Mouse (Mus musculus): Measurements from ENCODE around the gene Tubb4b. TPM values are rescaled to one million over a fixed set of nuclear protein-coding genes. Genes with fewer than 3 reads are reported as not detected.
A peak's percentile ranks its signal among the peaks of the same experiment; 100 is the strongest.

Tubb4b gene
- polyA plus RNA-seq, 1 experiment from 2014 or later: 416 TPM

GRCm38 (mm10) chr2:25180973-25181890, 43.3 kb downstream of the Tubb4b start:
- no peaks in the 10 kb centered on the region for H3K36me3 ChIP-seq
- peak overlapping the region; percentile 91 for H3K27ac ChIP-seq
- peaks cover 72% of the 10 kb centered on the region for H3K4me1 ChIP-seq
- no peaks in the 10 kb centered on the region for H3K9me3 ChIP-seq (replicated peaks)
- peak overlapping the region; percentile 79 for H3K9ac ChIP-seq
- peaks cover 4% of the 10 kb centered on the region; the same call in 1 of the 2 replicates for H3K27me3 ChIP-seq
- ATAC-seq (ENCODE audit: low FRiP score): peak; percentile 21
- H3K4me3 ChIP-seq: peak overlapping the region; percentile 74
- 1% methylated on average over 100 of the region's 100 CpGs for WGBS
- peak overlapping the region; percentile 73 for H3K4me2 ChIP-seq (replicated peaks)

DNA sequence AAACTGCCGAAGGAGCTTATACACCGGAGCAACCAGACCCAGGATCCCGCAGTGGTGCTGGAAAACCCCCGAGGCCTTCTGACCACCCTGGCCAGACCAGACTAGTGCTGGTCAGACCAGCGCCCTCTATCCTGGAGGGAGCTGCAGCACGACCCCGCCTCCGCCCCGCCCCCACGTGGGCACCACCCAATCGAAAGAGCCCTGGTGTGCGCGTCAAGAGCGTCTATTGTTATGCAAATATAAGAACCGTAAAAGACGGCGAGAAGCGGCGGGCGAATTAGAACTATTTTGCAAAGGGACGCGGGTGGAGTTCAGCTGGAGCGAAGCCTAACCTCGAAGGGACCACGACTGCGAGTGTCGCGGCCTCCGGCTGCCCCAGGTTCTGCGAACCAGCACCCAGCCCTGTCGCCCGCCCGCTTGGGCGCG, 44.0 kb downstream of the Tubb4b start, which contains the start of gene Nrarp:
TSS of gene Nrarp (plus strand) at position 281 of the 426 bp plus-strand sequence.
- Histone ChIP-seq H3K9ac (peak within 1 kb of the TSS; percentile 79), H3K4me3 (peak within 1 kb of the TSS; percentile 74), H3K36me3 (no peaks in the 10 kb centered on the region), H3K27ac (peak within 1 kb of the TSS; percentile 91), H3K4me1 (peaks cover 77% of the 10 kb centered on the region), H3K9me3 (replicated peaks) (no peaks in the 10 kb centered on the region), H3K27me3 (peaks cover 4% of the 10 kb centered on the region; the same call in 1 of the 2 replicates), H3K4me2 (replicated peaks) (peak within 1 kb of the TSS; percentile 73)
- ATAC-seq (ENCODE audit: low FRiP score): peak; percentile 87
- under 1% methylated on average over 35 of the region's 35 CpGs for WGBS

GRCm38 (mm10) chr2:25179566-25180217, 44.8 kb downstream of the Tubb4b start:
- ATAC-seq (ENCODE audit: low FRiP score): no peak
- H3K4me3 ChIP-seq: peak overlapping the region; percentile 74
- H3K9me3 ChIP-seq (replicated peaks): no peaks in the 10 kb centered on the region
- peak overlapping the region; percentile 79 for H3K9ac ChIP-seq
- no peaks in the 10 kb centered on the region for H3K36me3 ChIP-seq
- 32% methylated on average over 15 of the region's 15 CpGs for WGBS
- H3K4me1 ChIP-seq: peaks cover 75% of the 10 kb centered on the region
- H3K4me2 ChIP-seq (replicated peaks): peak overlapping the region; percentile 73
- H3K27ac ChIP-seq: peak overlapping the region; percentile 91
- H3K27me3 ChIP-seq: peaks cover 7% of the 10 kb centered on the region; the same call in 1 of the 2 replicates

DNA sequence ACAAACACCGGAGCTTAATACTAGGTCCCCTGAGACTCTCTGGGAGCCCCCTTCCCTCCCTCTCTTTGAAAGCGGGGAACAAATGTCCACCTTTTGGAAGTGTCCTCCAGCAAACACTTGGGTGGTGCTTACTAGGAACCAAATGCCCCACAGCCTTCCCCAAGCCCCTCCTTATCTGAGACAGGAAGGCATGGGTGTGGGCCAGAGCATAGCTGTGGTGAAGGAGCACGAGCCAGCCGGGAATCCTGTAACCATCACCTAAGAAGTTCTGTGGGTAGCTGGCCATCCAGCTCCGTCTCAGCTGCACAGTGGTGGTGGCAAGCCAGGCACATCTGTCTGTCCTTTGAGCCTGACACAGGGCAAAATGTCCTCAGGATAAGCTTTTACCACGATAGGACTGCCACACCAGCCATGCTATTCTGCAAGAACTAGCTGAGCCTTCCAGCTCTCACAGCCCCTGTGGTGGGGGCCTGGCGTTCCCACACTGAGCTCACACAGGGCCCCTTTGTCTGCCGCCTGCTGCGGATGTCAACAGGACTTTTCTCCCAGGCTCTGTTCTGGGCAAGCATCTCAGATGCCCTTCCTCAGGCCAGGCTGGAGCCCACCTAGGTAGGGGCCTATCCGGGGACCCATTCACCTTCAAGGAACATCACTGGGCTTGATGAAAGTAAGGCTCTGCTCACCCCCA, 46.1 kb downstream of the Tubb4b start:
- Histone ChIP-seq H3K4me2 (replicated peaks) (peak overlapping the region; percentile 43), H3K9ac (peak overlapping the region; percentile 49), H3K4me1 (peaks cover 64% of the 10 kb centered on the region), H3K27me3 (peaks cover 7% of the 10 kb centered on the region; the same call in 1 of the 2 replicates), H3K36me3 (no peaks in the 10 kb centered on the region), H3K9me3 (replicated peaks) (no peaks in the 10 kb centered on the region), H3K4me3 (no peak overlapping the region), H3K27ac (peak overlapping the region; percentile 85)
- no peak for ATAC-seq (ENCODE audit: low FRiP score)
- 24% methylated on average over 10 of the region's 10 CpGs for WGBS

- Histone ChIP-seq H3K4me2 (replicated peaks) (peak overlapping the region; percentile 43), H3K27ac (peak overlapping the region; percentile 85), H3K27me3 (peaks cover 7% of the 10 kb centered on the region; the same call in 1 of the 2 replicates), H3K36me3 (no peaks in the 10 kb centered on the region), H3K9ac (peak overlapping the region; percentile 49; the same call in 1 of the 2 replicates), H3K4me3 (peak overlapping the region; percentile 2), H3K4me1 (peaks cover 60% of the 10 kb centered on the region), H3K9me3 (replicated peaks) (no peaks in the 10 kb centered on the region)
- WGBS: under 1% methylated on average over 6 of the region's 6 CpGs
- ATAC-seq (ENCODE audit: low FRiP score): peak; percentile 26
Measured at GRCm38 (mm10) chr2:25177685-25178084, 46.8 kb downstream of the Tubb4b start.

- Histone ChIP-seq H3K27me3 (peaks cover 7% of the 10 kb centered on the region; the same call in 1 of the 2 replicates), H3K4me2 (replicated peaks) (peak overlapping the region; percentile 43), H3K9ac (peak overlapping the region; percentile 49), H3K4me3 (peak overlapping the region; percentile 2), H3K36me3 (no peaks in the 10 kb centered on the region), H3K4me1 (peaks cover 62% of the 10 kb centered on the region), H3K27ac (peak overlapping the region; percentile 85), H3K9me3 (replicated peaks) (no peaks in the 10 kb centered on the region)
- WGBS: 28% methylated on average over 4 of the region's 4 CpGs
- no peak for ATAC-seq (ENCODE audit: low FRiP score)
Measured at GRCm38 (mm10) chr2:25177076-25177475, 47.4 kb downstream of the Tubb4b start.

GRCm38 (mm10) chr2:25176573-25176972, 47.9 kb downstream of the Tubb4b start:
- H3K27me3 ChIP-seq: peaks cover 7% of the 10 kb centered on the region; the same call in 1 of the 2 replicates
- H3K4me1 ChIP-seq: peaks cover 61% of the 10 kb centered on the region
- WGBS: 59% methylated on average over 6 of the region's 6 CpGs
- H3K4me3 ChIP-seq: peak overlapping the region; percentile 2; the same call in 1 of the 2 replicates
- H3K9ac ChIP-seq: 0 out of 2 replicates have a peak overlapping the region, but pooled peaks have one; percentile 49
- H3K27ac ChIP-seq: 0 out of 2 replicates have a peak overlapping the region, but pooled peaks have one; percentile 12
- peak overlapping the region; percentile 43 for H3K4me2 ChIP-seq (replicated peaks)
- no peaks in the 10 kb centered on the region for H3K9me3 ChIP-seq (replicated peaks)
- H3K36me3 ChIP-seq: no peaks in the 10 kb centered on the region
- no peak for ATAC-seq (ENCODE audit: low FRiP score)

GRCm38 (mm10) chr2:25175690-25176078, 48.8 kb downstream of the Tubb4b start:
- H3K4me1 ChIP-seq: peaks cover 64% of the 10 kb centered on the region
- 86% methylated on average over 4 of the region's 4 CpGs for WGBS
- no peak overlapping the region for H3K27ac ChIP-seq
- no peak overlapping the region for H3K4me3 ChIP-seq
- H3K9ac ChIP-seq: no peak overlapping the region
- H3K27me3 ChIP-seq: peaks cover 7% of the 10 kb centered on the region; the same call in 1 of the 2 replicates
- H3K4me2 ChIP-seq (replicated peaks): no peak overlapping the region
- H3K9me3 ChIP-seq (replicated peaks): no peaks in the 10 kb centered on the region
- H3K36me3 ChIP-seq: no peaks in the 10 kb centered on the region
- ATAC-seq (ENCODE audit: low FRiP score): no peak

DNA sequence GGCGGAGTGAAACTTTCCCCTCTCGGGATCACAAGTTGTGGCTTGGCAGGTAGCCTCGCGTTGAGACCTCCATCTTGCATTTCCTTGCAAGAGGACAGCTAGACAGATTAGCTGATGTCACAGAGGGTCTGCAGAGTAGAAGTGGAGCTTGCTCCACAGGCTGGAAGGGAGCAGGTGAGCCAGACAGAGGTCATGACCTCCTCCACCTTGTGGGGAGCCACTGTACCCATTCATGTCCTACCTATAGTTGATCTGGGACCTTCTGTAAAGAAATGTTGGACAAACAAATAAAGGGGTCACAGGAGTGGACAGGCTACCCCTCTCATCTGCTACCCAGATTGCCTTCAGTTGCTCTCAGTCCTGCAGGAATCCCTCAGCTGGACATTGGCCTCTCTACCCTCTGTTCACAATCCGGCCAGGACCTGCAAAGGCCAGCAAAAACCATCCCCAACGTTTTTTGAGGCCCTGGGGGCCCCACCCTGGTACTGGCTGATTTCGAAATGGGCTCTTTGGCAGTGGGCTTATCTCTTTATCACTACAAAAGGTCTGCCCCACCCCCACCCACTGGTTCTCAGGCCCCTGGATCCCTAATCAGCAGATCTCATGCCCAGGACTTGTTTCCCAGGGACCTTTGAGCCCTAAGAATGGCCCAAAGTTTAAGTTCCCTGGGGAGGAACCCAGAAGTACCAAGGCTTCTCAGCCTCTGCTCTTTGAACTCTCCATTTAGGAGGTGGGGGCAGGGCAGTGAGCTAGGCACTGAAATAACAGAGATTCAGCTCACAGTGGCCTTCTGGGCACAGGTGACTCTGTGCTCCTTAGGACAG, 49.4 kb downstream of the Tubb4b start:
- H3K9me3 ChIP-seq (replicated peaks): no peaks in the 10 kb centered on the region
- H3K27me3 ChIP-seq: peaks cover 7% of the 10 kb centered on the region; the same call in 1 of the 2 replicates
- no peak overlapping the region for H3K9ac ChIP-seq
- H3K36me3 ChIP-seq: no peaks in the 10 kb centered on the region
- H3K27ac ChIP-seq: no peak overlapping the region
- no peak overlapping the region for H3K4me3 ChIP-seq
- no peak for ATAC-seq (ENCODE audit: low FRiP score)
- 51% methylated on average over 7 of the region's 7 CpGs for whole genome bisulfite sequencing
- H3K4me1 ChIP-seq: peaks cover 66% of the 10 kb centered on the region
- H3K4me2 ChIP-seq (replicated peaks): no peak overlapping the region

DNA sequence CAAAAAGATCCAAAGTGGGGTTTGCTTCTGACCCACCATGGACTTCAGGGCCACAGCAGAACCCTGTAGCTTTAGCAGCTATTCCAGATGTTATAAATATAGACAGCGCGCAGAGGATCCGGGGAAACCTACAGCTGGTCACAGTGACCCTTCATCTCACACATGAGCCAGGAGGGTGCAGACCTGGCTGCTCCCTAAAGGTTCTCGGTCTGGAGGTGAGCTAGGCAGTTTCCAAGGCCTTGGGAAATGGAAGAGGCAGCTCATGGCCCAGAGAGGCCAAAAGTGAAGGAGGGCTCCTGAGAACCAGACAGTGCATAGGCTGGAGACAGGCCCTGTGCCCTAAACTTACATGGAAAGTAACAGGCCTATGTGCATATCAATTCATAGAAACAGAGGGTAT, 50.7 kb downstream of the Tubb4b start:
- peaks cover 68% of the 10 kb centered on the region for H3K4me1 ChIP-seq
- H3K9ac ChIP-seq: no peak overlapping the region
- peaks cover 7% of the 10 kb centered on the region; the same call in 1 of the 2 replicates for H3K27me3 ChIP-seq
- H3K36me3 ChIP-seq: no peaks in the 10 kb centered on the region
- H3K4me3 ChIP-seq: no peak overlapping the region
- H3K9me3 ChIP-seq (replicated peaks): no peaks in the 10 kb centered on the region
- no peak for ATAC-seq (ENCODE audit: low FRiP score)
- H3K4me2 ChIP-seq (replicated peaks): no peak overlapping the region
- 95% methylated on average over 4 of the region's 4 CpGs for WGBS
- H3K27ac ChIP-seq: no peak overlapping the region

- WGBS: 65% methylated on average over 8 of the region's 8 CpGs
- Histone ChIP-seq H3K9ac (no peak overlapping the region), H3K27ac (no peak overlapping the region), H3K4me3 (no peak overlapping the region), H3K4me2 (replicated peaks) (no peak overlapping the region), H3K36me3 (no peaks in the 10 kb centered on the region), H3K27me3 (peaks cover 3% of the 10 kb centered on the region; the same call in 1 of the 2 replicates), H3K4me1 (peaks cover 66% of the 10 kb centered on the region), H3K9me3 (replicated peaks) (no peaks in the 10 kb centered on the region)
- no peak for ATAC-seq (ENCODE audit: low FRiP score)
Measured at GRCm38 (mm10) chr2:25172629-25173028, 51.9 kb downstream of the Tubb4b start.
